Mouse (Mus musculus): Measurements from ENCODE around the gene Gtf2f2.
"Not testable (repeated sequence)": the region's sequence is repeated elsewhere in the genome, so short reads cannot be mapped to it uniquely, and the experiment has no call there.

Gtf2f2 gene

GRCm38 (mm10) chr14:75998082-75998481 lies 12.6 kb downstream of the Gtf2f2 start:
- no peak for DNase-seq (ENCODE audit: low spot score)

GRCm38 (mm10) chr14:75992371-75992770 lies 18.3 kb downstream of the Gtf2f2 start:
- no peak for DNase-seq (ENCODE audit: low spot score)

GRCm38 (mm10) chr14:75990936-75991335 lies 19.7 kb downstream of the Gtf2f2 start:
- DNase-seq (ENCODE audit: low spot score), result no peak

GRCm38 (mm10) chr14:75989168-75989567 lies 21.5 kb downstream of the Gtf2f2 start:
- DNase-seq (ENCODE audit: low spot score), result no peak

- no peak for DNase-seq (ENCODE audit: low spot score)
Observed at GRCm38 (mm10) chr14:75986878-75987483, 23.7 kb downstream of the Gtf2f2 start.

- DNase-seq (ENCODE audit: low spot score), result no peak
Observed at GRCm38 (mm10) chr14:75985112-75985511, 25.6 kb downstream of the Gtf2f2 start.

GRCm38 (mm10) chr14:75983891-75984290 lies 26.8 kb downstream of the Gtf2f2 start:
- DNase-seq (ENCODE audit: low spot score), result no peak

GRCm38 (mm10) chr14:75981231-75981630 lies 29.4 kb downstream of the Gtf2f2 start:
- DNase-seq (ENCODE audit: low spot score), result no peak

- no peak for DNase-seq (ENCODE audit: low spot score)
Observed at GRCm38 (mm10) chr14:75976107-75976506, 34.6 kb downstream of the Gtf2f2 start.

- DNase-seq (ENCODE audit: low spot score), result no peak
Observed at GRCm38 (mm10) chr14:75967291-75967690, 43.4 kb downstream of the Gtf2f2 start.

GRCm38 (mm10) chr14:75964433-75964832 lies 46.2 kb downstream of the Gtf2f2 start:
- DNase-seq (ENCODE audit: low spot score), result no peak

- no peak for DNase-seq (ENCODE audit: low spot score)
Observed at GRCm38 (mm10) chr14:75964000-75964399, 46.7 kb downstream of the Gtf2f2 start.

GRCm38 (mm10) chr14:75963215-75963614 lies 47.5 kb downstream of the Gtf2f2 start:
- DNase-seq (ENCODE audit: low spot score), result no peak

GRCm38 (mm10) chr14:75962250-75962649 lies 48.4 kb downstream of the Gtf2f2 start:
- no peak for DNase-seq (ENCODE audit: low spot score)

- DNase-seq (ENCODE audit: low spot score), result no peak
Observed at GRCm38 (mm10) chr14:75954766-75955165, 55.9 kb downstream of the Gtf2f2 start, which contains the start of gene Kctd4. Kctd4 (plus strand) TSS chr14:75955009.

- no peak for DNase-seq (ENCODE audit: low spot score)
Observed at GRCm38 (mm10) chr14:75953011-75953410, 57.7 kb downstream of the Gtf2f2 start.

GRCm38 (mm10) chr14:75947674-75948073 lies 63.0 kb downstream of the Gtf2f2 start:
- DNase-seq (ENCODE audit: low spot score), result no peak

GRCm38 (mm10) chr14:75942365-75942764 lies 68.3 kb downstream of the Gtf2f2 start:
- no peak for DNase-seq (ENCODE audit: low spot score)

- no peak for DNase-seq (ENCODE audit: low spot score)
Observed at GRCm38 (mm10) chr14:75941500-75941899, 69.2 kb downstream of the Gtf2f2 start.

GRCm38 (mm10) chr14:75937714-75938113 lies 73.0 kb downstream of the Gtf2f2 start:
- DNase-seq (ENCODE audit: low spot score), result no peak

- DNase-seq (ENCODE audit: low spot score), result no peak
Observed at GRCm38 (mm10) chr14:75934359-75934758, 76.3 kb downstream of the Gtf2f2 start.

GRCm38 (mm10) chr14:75931266-75931665 lies 79.4 kb downstream of the Gtf2f2 start:
- no peak for DNase-seq (ENCODE audit: low spot score)

GRCm38 (mm10) chr14:75929713-75930112 lies 81.0 kb downstream of the Gtf2f2 start:
- DNase-seq (ENCODE audit: low spot score), result not testable (repeated sequence)

GRCm38 (mm10) chr14:75923314-75924052 lies 87.2 kb downstream of the Gtf2f2 start:
- DNase-seq (ENCODE audit: low spot score), result no peak
